In the genomic region with DNA sequence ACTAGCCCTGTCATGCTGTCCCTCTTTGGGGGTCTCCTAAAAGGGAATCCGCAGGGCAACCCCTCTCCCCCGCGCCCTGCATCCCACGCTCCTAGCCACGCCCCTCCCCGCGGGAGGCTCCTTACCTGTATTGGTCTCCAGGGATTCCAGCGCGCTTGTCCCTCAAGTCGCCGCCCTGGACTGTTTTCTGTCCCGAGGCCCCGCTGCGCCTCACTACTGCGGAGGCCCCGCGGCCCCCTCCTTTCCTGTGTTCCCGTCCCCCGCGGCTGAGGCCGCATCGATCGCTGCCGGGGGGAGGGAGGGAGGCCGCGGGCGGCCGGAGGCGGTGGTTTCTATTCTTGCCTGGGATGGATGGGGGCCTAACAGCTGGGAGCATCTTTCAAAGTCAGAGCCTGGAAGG, we compare ENCODE assay signal across 9 mouse cellular contexts. TPM values are rescaled to one million over a fixed set of nuclear protein-coding genes. Genes with fewer than 3 reads are reported as not detected.
DNase-seq lines count a peak whose midpoint lies in the region; ATAC-seq lines count a peak whose summit lies in the region.
"Had no signal": no experiment of that assay in that cellular context is flagged by ENCODE, and none has a peak within 500 bp of the region (broad histone marks: within the 10 kb centered on the region; RNA-seq: fewer than 3 reads in every experiment).

A gene (minus strand): TSS at position 212 of the 400 bp plus-strand sequence.

- H3K4me3 ChIP-seq in kidney, embryonic 14.5 days (ENCODE audit: low read length) = peak within 1 kb of the TSS; percentile 31
- H3K4me3 ChIP-seq in hindbrain, embryonic 14.5 days (replicated peaks; ENCODE audit: low read length) = peak within 1 kb of the TSS; percentile 28
- H3K4me3 ChIP-seq in midbrain, embryonic 13.5 days (replicated peaks) = peak within 1 kb of the TSS; percentile 37

- under 1% methylated on average over 29 of the region's 29 CpGs for WGBS in kidney, embryonic 14.5 days
- WGBS in hindbrain, embryonic 14.5 days = under 1% methylated on average over 29 of the region's 29 CpGs
- WGBS in midbrain, embryonic 13.5 days = 2% methylated on average over 24 of the region's 29 CpGs

- no peaks in the 10 kb centered on the region for H3K36me3 ChIP-seq in kidney, embryonic 14.5 days (ENCODE audit: control insufficient read depth, insufficient read depth, low read length)
- H3K36me3 ChIP-seq in hindbrain, embryonic 14.5 days (replicated peaks; ENCODE audit: control insufficient read depth, insufficient read depth) = no peaks in the 10 kb centered on the region
- H3K36me3 ChIP-seq in midbrain, embryonic 13.5 days = no peaks in the 10 kb centered on the region

- peak within 1 kb of the TSS; percentile 54 for H3K4me2 ChIP-seq in kidney, embryonic 14.5 days (replicated peaks; ENCODE audit: low read depth, low read length)
- H3K4me2 ChIP-seq in hindbrain, embryonic 14.5 days (replicated peaks) = peak within 1 kb of the TSS; percentile 53
- peak within 1 kb of the TSS; percentile 64 for H3K4me2 ChIP-seq in midbrain, embryonic 13.5 days (replicated peaks)

- H3K4me1 ChIP-seq in kidney, embryonic 14.5 days (ENCODE audit: control insufficient read depth, insufficient read depth, low read length) = peaks cover 9% of the 10 kb centered on the region; the same call in 1 of the 2 replicates
- peaks cover 18% of the 10 kb centered on the region for H3K4me1 ChIP-seq in hindbrain, embryonic 14.5 days (replicated peaks; ENCODE audit: control insufficient read depth, insufficient read depth, low read length)
- H3K4me1 ChIP-seq in midbrain, embryonic 13.5 days (replicated peaks) = peaks cover 31% of the 10 kb centered on the region

- H3K27me3 ChIP-seq in kidney, embryonic 14.5 days (ENCODE audit: control insufficient read depth, insufficient read depth, low read length) = peaks cover 67% of the 10 kb centered on the region
- H3K27me3 ChIP-seq in hindbrain, embryonic 14.5 days (ENCODE audit: control insufficient read depth, insufficient read depth, low read length) = peaks cover 66% of the 10 kb centered on the region
- peaks cover 74% of the 10 kb centered on the region for H3K27me3 ChIP-seq in midbrain, embryonic 13.5 days
- H3K27me3 ChIP-seq: Patski had no signal

- no peak for DNase-seq in kidney, adult 9 months
- peak; percentile 8 for DNase-seq in embryo, embryonic 9.5 days (ENCODE audit: extremely low spot score)
- no peak for DNase-seq in hindbrain, embryonic 14.5 days (ENCODE audit: low spot score)
- no peak for DNase-seq in MN1 (ENCODE audit: low spot score)
- DNase-seq in spleen, postnatal 14 days (ENCODE audit: low spot score in 2 of 2) = no peak
- DNase-seq in cerebellum, adult 18-20 months = no peak

- no peak within 1 kb of the TSS for H3K27ac ChIP-seq in kidney, embryonic 14.5 days (ENCODE audit: low read depth, low read length)
- no peak within 1 kb of the TSS for H3K27ac ChIP-seq in hindbrain, embryonic 14.5 days
- H3K27ac ChIP-seq in midbrain, embryonic 13.5 days = no peak within 1 kb of the TSS

- H3K9me3 ChIP-seq in kidney, embryonic 14.5 days (ENCODE audit: control insufficient read depth, low read length) = no peaks in the 10 kb centered on the region
- no peaks in the 10 kb centered on the region for H3K9me3 ChIP-seq in hindbrain, embryonic 14.5 days (ENCODE audit: control insufficient read depth, low read length)
- no peaks in the 10 kb centered on the region for H3K9me3 ChIP-seq in midbrain, embryonic 13.5 days

- H3K9ac ChIP-seq in kidney, embryonic 14.5 days (ENCODE audit: low read depth, low read length) = peak within 1 kb of the TSS; percentile 42; the same call in 1 of the 2 replicates
- H3K9ac ChIP-seq in hindbrain, embryonic 14.5 days = peak within 1 kb of the TSS; percentile 39
- H3K9ac ChIP-seq in midbrain, embryonic 13.5 days (replicated peaks) = peak within 1 kb of the TSS; percentile 53; the same call in 1 of the 2 replicates

- no peak for ATAC-seq in kidney, embryonic 14.5 days (ENCODE audit: low FRiP score, low TSS enrichment)
- no peak for ATAC-seq in hindbrain, embryonic 14.5 days (ENCODE audit: low FRiP score)
- 0 out of 2 replicates have a peak, but pooled peaks have one; percentile 17 for ATAC-seq in midbrain, embryonic 13.5 days
- ATAC-seq: Patski had no signal

RNA-seq across cellular contexts. Expression of the gene that starts here (rescaled TPM):
- polyA plus RNA-seq in kidney, embryonic 14.5 days (2014; fragmentation: Nextera tagmentation; extraction: Ambion mirVana) = 0.16 TPM in 1 of 2 replicates, not detected in the other
- 1.1 and 1.6 TPM in 2 replicates for polyA plus RNA-seq in hindbrain, embryonic 14.5 days (2014; fragmentation: Nextera tagmentation; extraction: Ambion mirVana)
- 0.16 and 0.23 TPM in 2 replicates for polyA plus RNA-seq in midbrain, embryonic 13.5 days (2015; fragmentation: Nextera tagmentation; extraction: Ambion mirVana)
- polyA plus RNA-seq: Patski had no signal

Comparison
In these comparisons a context has a peak if more than half of its experiments do, and no peak if none do; other contexts are left out.
1. Peak in ATAC-seq, H3K4me3 ChIP-seq, H3K9ac ChIP-seq and H3K4me2 ChIP-seq in midbrain, embryonic 13.5 days; RNA of the gene not detected or under 1 TPM.